Mouse (Mus musculus): ENCODE measurements around the gene Ern1.
"Not testable (repeated sequence)": the region's sequence is repeated elsewhere in the genome, so short reads cannot be mapped to it uniquely, and the experiment has no call there.

Ern1 gene

GRCm38 (mm10) chr11:106430392-106430791 lies 57.3 kb downstream of the Ern1 start:
- peak; percentile 54 for DNase-seq (ENCODE audit: low read depth)

GRCm38 (mm10) chr11:106429689-106430088 lies 58.0 kb downstream of the Ern1 start:
- DNase-seq (ENCODE audit: low read depth) = no peak

- no peak for DNase-seq (ENCODE audit: low read depth)
Measured at GRCm38 (mm10) chr11:106428556-106428955, 59.1 kb downstream of the Ern1 start.

- DNase-seq (ENCODE audit: low read depth) = no peak
Measured at GRCm38 (mm10) chr11:106428106-106428505, 59.5 kb downstream of the Ern1 start.

- DNase-seq (ENCODE audit: low read depth) = no peak
Measured at GRCm38 (mm10) chr11:106426447-106426846, 61.2 kb downstream of the Ern1 start.

- no peak for DNase-seq (ENCODE audit: low read depth)
Measured at GRCm38 (mm10) chr11:106425201-106425600, 62.5 kb downstream of the Ern1 start.

- no peak for DNase-seq (ENCODE audit: low read depth)
Measured at GRCm38 (mm10) chr11:106419262-106420102, 68.2 kb downstream of the Ern1 start.

- DNase-seq (ENCODE audit: low read depth) = peak; percentile 93
Measured at GRCm38 (mm10) chr11:106418622-106419196, 68.9 kb downstream of the Ern1 start.

GRCm38 (mm10) chr11:106417860-106418259 lies 69.8 kb downstream of the Ern1 start:
- DNase-seq (ENCODE audit: low read depth) = no peak

GRCm38 (mm10) chr11:106416331-106416730 lies 71.3 kb downstream of the Ern1 start:
- DNase-seq (ENCODE audit: low read depth) = peak; percentile 77

- DNase-seq (ENCODE audit: low read depth) = no peak
Measured at GRCm38 (mm10) chr11:106412641-106413360, 74.9 kb downstream of the Ern1 start.

GRCm38 (mm10) chr11:106411157-106411556 lies 76.5 kb downstream of the Ern1 start:
- DNase-seq (ENCODE audit: low read depth) = no peak

- DNase-seq (ENCODE audit: low read depth) = no peak
Measured at GRCm38 (mm10) chr11:106410507-106410906, 77.1 kb downstream of the Ern1 start.

GRCm38 (mm10) chr11:106410011-106410410 lies 77.6 kb downstream of the Ern1 start:
- no peak for DNase-seq (ENCODE audit: low read depth)

GRCm38 (mm10) chr11:106398481-106398880 lies 89.2 kb downstream of the Ern1 start:
- no peak for DNase-seq (ENCODE audit: low read depth)

GRCm38 (mm10) chr11:106397656-106398055 lies 90.0 kb downstream of the Ern1 start:
- DNase-seq (ENCODE audit: low read depth) = peak; percentile 40

- not testable (repeated sequence) for DNase-seq (ENCODE audit: low read depth)
Measured at GRCm38 (mm10) chr11:106394055-106394454, 93.6 kb downstream of the Ern1 start.

- no peak for DNase-seq (ENCODE audit: low read depth)
Measured at GRCm38 (mm10) chr11:106393331-106393616, 94.4 kb downstream of the Ern1 start.

- no peak for DNase-seq (ENCODE audit: low read depth)
Measured at GRCm38 (mm10) chr11:106392597-106393330, 94.9 kb downstream of the Ern1 start.

GRCm38 (mm10) chr11:106391546-106392188 lies 96.0 kb downstream of the Ern1 start:
- peak; percentile 90 for DNase-seq (ENCODE audit: low read depth)

- no peak for DNase-seq (ENCODE audit: low read depth)
Measured at GRCm38 (mm10) chr11:106390757-106391156, 96.9 kb downstream of the Ern1 start.

GRCm38 (mm10) chr11:106389611-106390010 lies 98.0 kb downstream of the Ern1 start:
- no peak for DNase-seq (ENCODE audit: low read depth)
